Mouse (Mus musculus) liver, postnatal 0 days (tissue): Measurements from ENCODE around the gene Zc3h7b. TPM values are rescaled to one million over a fixed set of nuclear protein-coding genes. Genes with fewer than 3 reads are reported as not detected.

Experiments
- ATAC-seq: fragments of 200-750 bp; cut with Nextera tagmentation; 2 replicates; pipeline ENCODE4 v1.8.0; 2017; ENCODE audit warnings: mild to moderate bottlenecking, moderate library complexity
- DNase-seq: peaks from one replicate; pipeline ENCODE4 v3.0.0-alpha.2; 2016
- H3K27ac ChIP-seq: fragments of 300-500 bp; sonication (generic); 2 replicates; pipeline ENCODE4 v1.5.1; 2014; ENCODE audit warnings: antibody characterized with exemption, moderate library complexity, mild to moderate bottlenecking, low read depth
- H3K27me3 ChIP-seq: fragments of 300-500 bp; sonication (generic); 2 replicates; pipeline ENCODE4 v1.6.1; 2014; ENCODE audit warnings: low read length, control low read depth, mixed read lengths; ENCODE audit not compliant: insufficient read depth
- H3K36me3 ChIP-seq: fragments of 300-500 bp; sonication (generic); replicated peaks from 2 replicates; pipeline ENCODE4 v1.6.1; 2014; ENCODE audit warnings: mild to moderate bottlenecking, control low read depth, low read length, moderate library complexity, mixed read lengths; ENCODE audit not compliant: insufficient read depth
- H3K4me1 ChIP-seq: fragments of 300-500 bp; sonication (generic); 2 replicates; pipeline ENCODE4 v1.6.1; 2014; ENCODE audit warnings: antibody characterized with exemption, mild to moderate bottlenecking, control low read depth; ENCODE audit not compliant: insufficient read depth
- H3K4me2 ChIP-seq: fragments of 300-500 bp; sonication (generic); 2 replicates; pipeline ENCODE4 v1.6.1; 2014; ENCODE audit warnings: low read depth, mild to moderate bottlenecking, low read length, moderate library complexity, mixed read lengths
- H3K4me3 ChIP-seq: fragments of 300-500 bp; sonication (generic); 2 replicates; pipeline ENCODE4 v1.5.1; 2014; ENCODE audit warnings: low read depth, low read length
- H3K9ac ChIP-seq: fragments of 300-500 bp; sonication (generic); replicated peaks from 2 replicates; pipeline ENCODE4 v1.6.1; 2014; ENCODE audit warnings: mild to moderate bottlenecking, moderate library complexity
- H3K9me3 ChIP-seq: fragments of 300-500 bp; sonication (generic); 2 replicates; pipeline ENCODE4 v1.6.1; 2016; ENCODE audit warnings: mild to moderate bottlenecking, control low read depth, low read length, mixed read lengths
- CTCF ChIP-seq: sonication (generic); IDR thresholded peaks from 2 replicates; pipeline ENCODE4 v1.5.1; 2016; ENCODE audit warnings: antibody characterized with exemption, low read depth
- EP300 ChIP-seq: IDR thresholded peaks from 2 replicates; pipeline ENCODE4 v1.6.1; 2016; ENCODE audit warnings: antibody characterized with exemption, low read depth, mild to moderate bottlenecking
- WGBS: fragments of 180-500 bp; shearing (Covaris S2); extraction: QIAGEN DNeasy Blood & Tissue Kit; methylation state at CpG from one replicate; pipeline ENCODE4 v1.1.7; 2014; ENCODE audit not compliant: insufficient replicate concordance; 5-methylcytosine and 5-hydroxymethylcytosine counted together
- polyA plus RNA-seq: library from polyadenylated mRNA; unstranded; fragments of >200 nt; fragmentation: Nextera tagmentation; extraction: Ambion mirVana; gene quantifications from 2 replicates; pipeline ENCODE4 v1.2.1, GENCODE M21; 2015

Gene Zc3h7b
- polyA plus RNA-seq, 1 experiment from 2014 or later: 4.2 TPM

GRCm38 (mm10) chr15:81772431-81773120, 27.7 kb downstream of the Zc3h7b start:
- DNase-seq (no peak), ATAC-seq (no peak)
- Histone ChIP-seq H3K36me3 (peaks cover 15% of the 10 kb centered on the region), H3K4me2 (no peak overlapping the region), H3K27me3 (no peaks in the 10 kb centered on the region), H3K27ac (no peak overlapping the region), H3K9me3 (no peaks in the 10 kb centered on the region), H3K4me1 (no peaks in the 10 kb centered on the region), H3K9ac (no peak overlapping the region), H3K4me3 (no peak overlapping the region)
- 90% methylated on average over 20 of the region's 20 CpGs for WGBS
- TF ChIP-seq CTCF (no peak), EP300 (no peak)

- H3K4me1 ChIP-seq: no peaks in the 10 kb centered on the region
- H3K27ac ChIP-seq: no peak overlapping the region
- ATAC-seq (no peak; the same call in 1 of the 2 replicates), DNase-seq (no peak)
- H3K4me3 ChIP-seq: no peak overlapping the region
- 73% methylated on average over 15 of the region's 15 CpGs for WGBS
- H3K9ac ChIP-seq: no peak overlapping the region
- TF ChIP-seq CTCF (no peak), EP300 (no peak)
- H3K36me3 ChIP-seq: peaks cover 30% of the 10 kb centered on the region
- no peaks in the 10 kb centered on the region for H3K9me3 ChIP-seq
- no peak overlapping the region for H3K4me2 ChIP-seq
- H3K27me3 ChIP-seq: no peaks in the 10 kb centered on the region
Observed at GRCm38 (mm10) chr15:81774505-81775171, 29.8 kb downstream of the Zc3h7b start.

GRCm38 (mm10) chr15:81776631-81777422, 32.0 kb downstream of the Zc3h7b start:
- no peak for DNase-seq
- Histone ChIP-seq H3K36me3 (peaks cover 46% of the 10 kb centered on the region), H3K9ac (no peak overlapping the region), H3K27me3 (no peaks in the 10 kb centered on the region), H3K27ac (no peak overlapping the region), H3K9me3 (no peaks in the 10 kb centered on the region), H3K4me1 (no peaks in the 10 kb centered on the region), H3K4me3 (no peak overlapping the region), H3K4me2 (no peak overlapping the region)
- WGBS: 59% methylated on average over 11 of the region's 11 CpGs
- ATAC-seq: no peak
- TF ChIP-seq CTCF: no peak
- TF ChIP-seq EP300: no peak

- H3K27ac ChIP-seq: no peak overlapping the region
- H3K27me3 ChIP-seq: no peaks in the 10 kb centered on the region
- H3K4me1 ChIP-seq: no peaks in the 10 kb centered on the region
- H3K36me3 ChIP-seq: peaks cover 62% of the 10 kb centered on the region
- ATAC-seq: no peak
- WGBS: 81% methylated on average over 7 of the region's 7 CpGs
- H3K4me2 ChIP-seq: no peak overlapping the region
- no peak for DNase-seq
- H3K9me3 ChIP-seq: no peaks in the 10 kb centered on the region
- H3K9ac ChIP-seq: no peak overlapping the region
- no peak for TF ChIP-seq CTCF
- TF ChIP-seq EP300: no peak
- H3K4me3 ChIP-seq: no peak overlapping the region
Observed at GRCm38 (mm10) chr15:81781816-81782215, 37.0 kb downstream of the Zc3h7b start.

- no peak for DNase-seq
- Histone ChIP-seq H3K27ac (no peak overlapping the region), H3K9ac (no peak overlapping the region), H3K4me3 (no peak overlapping the region), H3K9me3 (no peaks in the 10 kb centered on the region), H3K4me2 (no peak overlapping the region), H3K4me1 (no peaks in the 10 kb centered on the region), H3K27me3 (no peaks in the 10 kb centered on the region), H3K36me3 (peaks cover 51% of the 10 kb centered on the region)
- TF ChIP-seq EP300 (no peak), CTCF (peak; percentile 56)
- no peak for ATAC-seq
- 70% methylated on average over 5 of the region's 5 CpGs for WGBS
Observed at GRCm38 (mm10) chr15:81784762-81785161, 39.9 kb downstream of the Zc3h7b start.

- H3K4me2 ChIP-seq: no peak overlapping the region
- H3K27ac ChIP-seq: no peak overlapping the region
- no peak overlapping the region for H3K9ac ChIP-seq
- TF ChIP-seq CTCF (no peak), EP300 (no peak)
- no peak overlapping the region for H3K4me3 ChIP-seq
- H3K36me3 ChIP-seq: peaks cover 42% of the 10 kb centered on the region
- H3K27me3 ChIP-seq: no peaks in the 10 kb centered on the region
- H3K4me1 ChIP-seq: no peaks in the 10 kb centered on the region
- no peak for DNase-seq
- no peaks in the 10 kb centered on the region for H3K9me3 ChIP-seq
- 93% methylated on average over 8 of the region's 8 CpGs for WGBS
- no peak for ATAC-seq
Observed at GRCm38 (mm10) chr15:81785701-81786100, 40.8 kb downstream of the Zc3h7b start.
